Mouse (Mus musculus): ENCODE data around the gene Max.

DNA sequence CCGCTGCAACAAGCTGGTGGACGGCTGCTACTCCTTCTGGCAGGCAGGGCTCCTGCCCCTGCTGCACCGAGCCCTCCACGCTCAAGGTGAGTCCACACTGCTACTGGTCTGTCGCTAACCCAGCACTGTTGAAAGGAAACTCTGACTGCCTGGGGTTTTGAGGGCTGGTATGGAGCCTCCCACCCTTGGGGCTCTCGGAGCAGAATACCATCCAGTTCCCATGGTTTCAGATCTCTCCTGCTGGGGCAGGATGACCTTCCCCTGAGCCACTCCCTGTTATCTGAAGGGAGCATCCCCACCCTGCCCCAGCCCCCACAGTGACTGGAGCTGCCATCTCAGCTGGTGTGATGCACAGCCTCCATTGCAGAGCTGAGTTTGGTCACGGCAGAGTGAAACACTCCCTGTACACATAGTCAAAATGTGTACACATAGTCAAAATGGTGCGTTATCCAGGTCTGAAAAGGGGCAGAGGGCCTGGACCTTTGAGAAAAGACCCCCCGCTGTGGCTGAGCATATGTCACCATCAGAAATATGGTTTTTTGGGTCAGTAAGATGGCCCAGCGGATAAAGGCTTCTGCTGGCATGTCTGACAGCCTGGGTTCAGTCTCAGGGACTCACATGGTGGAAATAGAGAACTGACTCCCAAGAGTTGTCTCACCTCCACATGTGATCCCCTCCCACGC is 51.6 kb downstream of the Max start:
- TF ChIP-seq POLR2A (IDR thresholded peaks at IDR 0.05; ENCODE audit: control insufficient read depth in 1 of 2, insufficient read depth in 1 of 2, low read depth in 1 of 2, low read length in 2 of 2, poor library complexity in 1 of 2): no peak
- TF ChIP-seq E2F4 (IDR thresholded peaks at IDR 0.05; ENCODE audit: borderline replicate concordance, low read depth, low read length): no peak
- TF ChIP-seq CHD1 (IDR thresholded peaks at IDR 0.05; ENCODE audit: low read depth, low read length): no peak
- no peak for TF ChIP-seq GATA1 (IDR thresholded peaks at IDR 0.05; ENCODE audit: low read depth, low read length)
- TF ChIP-seq NELFE (IDR thresholded peaks at IDR 0.05; ENCODE audit: low read depth, low read length): no peak
- no peak for TF ChIP-seq CTCF (IDR thresholded peaks at IDR 0.05 in 2 of 3, conservative IDR thresholded peaks at IDR 0.05 in 1 of 3; ENCODE audit: control insufficient read depth in 1 of 3, insufficient read depth in 1 of 3, low read depth in 2 of 3, low read length in 3 of 3, poor library complexity in 1 of 3, severe bottlenecking in 1 of 3)
- no peak for TF ChIP-seq HCFC1 (IDR thresholded peaks at IDR 0.05; ENCODE audit: low read depth, low read length)
- TF ChIP-seq TCF12 (IDR thresholded peaks at IDR 0.05; ENCODE audit: low read depth, low read length): no peak
- no peak for TF ChIP-seq NRF1 (IDR thresholded peaks at IDR 0.05; ENCODE audit: insufficient read depth, low read depth, low read length, poor library complexity, severe bottlenecking)
- TF ChIP-seq ZMIZ1 (IDR thresholded peaks at IDR 0.05; ENCODE audit: low read depth, low read length): no peak
- TF ChIP-seq POLR2AphosphoS2 (IDR thresholded peaks at IDR 0.05; ENCODE audit: low read length): no peak
- TF ChIP-seq ETS1 (IDR thresholded peaks at IDR 0.05; ENCODE audit: low read depth, low read length): no peak
- no peak for TF ChIP-seq SMC3 (IDR thresholded peaks at IDR 0.05; ENCODE audit: low read depth, low read length)
- no peak for TF ChIP-seq USF1 (IDR thresholded peaks at IDR 0.05; ENCODE audit: low read depth, low read length)

All from MEL (cell line).